Mouse (Mus musculus) megakaryocyte, embryonic 14.5 days (primary cell): ENCODE data around the gene Platr17.

Experiments used
- FLI1 ChIP-seq: IDR thresholded peaks from 2 replicates; pipeline ENCODE4 v1.6.1; 2012; ENCODE audit warnings: low read length, inconsistent platforms, mixed read lengths
- GATA1 ChIP-seq: IDR thresholded peaks from 3 replicates; pipeline ENCODE4 v1.6.1; 2012; ENCODE audit warnings: mixed read lengths, low read length, inconsistent platforms, borderline replicate concordance

DNA sequence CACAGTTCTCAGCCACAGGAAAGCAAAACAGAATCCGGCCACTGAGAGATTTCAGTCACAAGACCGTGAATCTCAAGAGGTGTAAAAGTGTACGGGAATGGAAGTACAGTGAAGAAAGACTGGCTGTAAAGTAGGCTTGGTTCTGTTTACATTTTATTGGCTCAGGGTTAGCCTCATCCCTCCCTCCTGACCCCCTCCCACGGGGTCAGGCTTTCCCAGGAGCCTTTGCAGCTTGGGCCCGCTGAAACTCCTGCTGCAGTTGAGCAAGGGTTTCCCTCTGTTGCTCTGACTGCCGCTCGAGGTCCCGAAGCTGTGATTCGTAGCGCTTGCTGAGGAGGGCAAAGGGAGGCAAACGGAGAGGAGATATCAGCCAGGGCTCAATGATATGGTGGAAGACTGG, 33.8 kb downstream of the Platr17 start:
- TF ChIP-seq GATA1 (no peak), FLI1 (no peak)
